Comparison of ENCODE assay signal across 19 mouse cellular contexts in genomic region chr3:21911071-21911470, GRCm38 (mm10).
A peak's percentile ranks its signal among the peaks of the same experiment; 100 is the strongest.
DNase-seq lines count a peak whose midpoint lies in the region; ATAC-seq and TF ChIP-seq lines count a peak whose summit lies in the region.
"Had no signal": no experiment of that assay in that cellular context is flagged by ENCODE, and none has a peak within 500 bp of the region (broad histone marks: within the 10 kb centered on the region; RNA-seq: fewer than 3 reads in every experiment).

No protein-coding gene starts in this region.

- H3K9ac ChIP-seq in midbrain, embryonic 16.5 days (ENCODE audit: low read depth, low read length): no peak overlapping the region
- H3K9ac ChIP-seq: heart, embryonic 13.5 days; liver, embryonic 12.5 days; midbrain, embryonic 12.5 days; neural tube, embryonic 12.5 days had no signal

- TF ChIP-seq CTCF in layer of hippocampus, adult 2 months (conservative IDR thresholded peaks at IDR 0.05): no peak

- no peaks in the 10 kb centered on the region for H3K27me3 ChIP-seq in midbrain, embryonic 16.5 days (ENCODE audit: control insufficient read depth, insufficient read depth, low read depth, low read length)
- no peaks in the 10 kb centered on the region for H3K27me3 ChIP-seq in limb, embryonic 10.5 days (ENCODE audit: low read depth, poor library complexity, severe bottlenecking)
- H3K27me3 ChIP-seq: heart, embryonic 13.5 days; liver, embryonic 12.5 days; midbrain, embryonic 12.5 days; neural tube, embryonic 12.5 days had no signal

- no peak overlapping the region for H3K4me3 ChIP-seq in midbrain, embryonic 16.5 days (ENCODE audit: low read depth, low read length)
- no peak overlapping the region for H3K4me3 ChIP-seq in layer of hippocampus, adult 2 months
- no peak overlapping the region for H3K4me3 ChIP-seq in limb, embryonic 10.5 days
- H3K4me3 ChIP-seq: heart, embryonic 13.5 days; liver, embryonic 12.5 days; midbrain, embryonic 12.5 days; neural tube, embryonic 12.5 days had no signal

- H3K36me3 ChIP-seq in midbrain, embryonic 16.5 days (ENCODE audit: control insufficient read depth, insufficient read depth, low read length): no peaks in the 10 kb centered on the region
- H3K36me3 ChIP-seq in limb, embryonic 10.5 days: no peaks in the 10 kb centered on the region
- H3K36me3 ChIP-seq: heart, embryonic 13.5 days; liver, embryonic 12.5 days; midbrain, embryonic 12.5 days; neural tube, embryonic 12.5 days had no signal

- H3K4me2 ChIP-seq in midbrain, embryonic 16.5 days (ENCODE audit: low read length): no peak overlapping the region
- H3K4me2 ChIP-seq: heart, embryonic 13.5 days; liver, embryonic 12.5 days; midbrain, embryonic 12.5 days; neural tube, embryonic 12.5 days had no signal

- ATAC-seq in activated CD4-positive, CD25-positive, alpha-beta regulatory T cell, adult 4 months: peak; percentile 97
- peak; percentile 99 for ATAC-seq in megakaryocyte progenitor cell, adult 5-6 weeks (replicated peaks; ENCODE audit: poor library complexity)
- ATAC-seq in midbrain, embryonic 16.5 days: no peak
- ATAC-seq: intestine, embryonic 16.5 days; liver, embryonic 12.5 days had no signal

- H3K27ac ChIP-seq in midbrain, embryonic 16.5 days (ENCODE audit: low read length): no peak overlapping the region
- no peak overlapping the region for H3K27ac ChIP-seq in layer of hippocampus, adult 2 months
- no peak overlapping the region for H3K27ac ChIP-seq in limb, embryonic 10.5 days
- H3K27ac ChIP-seq: heart, embryonic 13.5 days; liver, embryonic 12.5 days; midbrain, embryonic 12.5 days; neural tube, embryonic 12.5 days; stomach, postnatal 0 days had no signal

- peak; percentile 72 for DNase-seq in CD4-positive helper T cell, adult 2 months (ENCODE audit: low read depth, low spot score)
- peak; percentile 74 for DNase-seq in thymus, postnatal 0 days (ENCODE audit: low spot score)
- no peak for DNase-seq in embryo, embryonic 10 days (ENCODE audit: low spot score)
- no peak for DNase-seq in layer of hippocampus, adult 2 months (ENCODE audit: low spot score in 2 of 2)
- DNase-seq in limb, embryonic 10.5 days (ENCODE audit: low spot score): no peak
- DNase-seq: cerebellum, postnatal 25 days; gastrocnemius, postnatal 25 days; heart, postnatal 4 days; kidney, postnatal 14 days; layer of hippocampus, adult 9-11 months had no signal

- H3K4me1 ChIP-seq in midbrain, embryonic 16.5 days (ENCODE audit: control insufficient read depth, insufficient read depth, low read length): no peaks in the 10 kb centered on the region
- no peaks in the 10 kb centered on the region for H3K4me1 ChIP-seq in limb, embryonic 10.5 days
- H3K4me1 ChIP-seq: liver, embryonic 12.5 days; midbrain, embryonic 12.5 days; neural tube, embryonic 12.5 days had no signal

- H3K9me3 ChIP-seq in midbrain, embryonic 16.5 days (replicated peaks; ENCODE audit: control insufficient read depth, low read length, poor library complexity, severe bottlenecking): no peaks in the 10 kb centered on the region; the same call in 1 of the 2 replicates
- no peaks in the 10 kb centered on the region for H3K9me3 ChIP-seq in limb, embryonic 10.5 days (replicated peaks)
- H3K9me3 ChIP-seq: heart, embryonic 13.5 days; liver, embryonic 12.5 days; midbrain, embryonic 12.5 days; neural tube, embryonic 12.5 days had no signal

Comparison
In these comparisons a context has a peak if more than half of its experiments do, and no peak if none do; other contexts are left out.
1. DNase-seq: peak in CD4-positive helper T cell, adult 2 months (single experiment) and thymus, postnatal 0 days (single experiment); none in embryo, embryonic 10 days (single experiment), layer of hippocampus, adult 2 months (0 of 2) and limb, embryonic 10.5 days (single experiment).